Mouse (Mus musculus) spleen, postnatal 14 days (tissue): ENCODE data around the gene Syt17.

Experiments used
- DNase-seq, 2 experiments: peaks; one replicate each; pipeline ENCODE4 v3.0.0; 2021 to 2022; ENCODE audit warnings: low spot score in 2 of 2

Gene Syt17

DNA sequence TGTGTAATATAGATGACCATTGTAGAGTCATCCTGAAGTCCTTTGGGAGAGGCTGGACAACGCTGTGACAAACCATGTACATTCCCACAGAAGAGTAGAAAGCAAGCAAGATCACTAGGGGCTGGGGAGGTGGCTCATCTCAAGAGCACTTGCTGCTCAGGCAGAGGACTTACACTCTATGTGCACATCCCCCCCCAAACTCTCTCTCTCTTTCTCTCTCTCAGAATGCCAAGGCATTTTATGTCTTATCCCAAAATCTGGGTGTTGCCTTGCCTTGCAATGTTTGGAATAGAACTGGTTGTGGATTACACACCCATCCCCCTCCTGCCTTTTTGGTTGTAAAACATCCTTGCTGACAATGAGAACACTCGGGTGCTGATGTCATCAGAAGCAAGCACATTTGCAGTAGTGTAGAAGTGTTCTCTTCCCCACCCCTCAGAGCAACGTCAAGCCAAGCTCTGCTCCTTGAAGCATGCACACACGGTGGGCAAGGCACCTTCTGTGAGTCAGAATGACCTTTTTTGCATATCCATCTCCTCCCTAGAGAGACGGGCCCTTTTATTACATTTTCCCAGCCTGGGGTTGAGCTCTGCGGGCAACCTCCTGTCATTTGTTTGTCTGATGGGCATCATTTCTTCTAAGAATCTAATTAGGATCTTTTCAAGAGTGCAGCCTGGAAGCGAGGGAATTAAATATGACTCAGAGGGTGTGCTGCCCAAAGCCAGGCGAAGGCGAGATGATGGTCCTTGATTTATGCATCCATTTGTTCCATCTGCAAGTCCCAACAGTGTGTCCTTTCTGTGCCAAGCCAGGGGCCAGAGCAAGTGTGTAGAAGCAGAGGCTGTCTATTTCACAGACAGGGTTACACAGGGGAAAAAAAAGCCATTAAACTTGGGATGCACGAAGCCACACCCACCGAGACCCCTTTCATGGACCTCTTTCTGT is 15.1 kb upstream of the Syt17 start:
- DNase-seq = no peak

DNA sequence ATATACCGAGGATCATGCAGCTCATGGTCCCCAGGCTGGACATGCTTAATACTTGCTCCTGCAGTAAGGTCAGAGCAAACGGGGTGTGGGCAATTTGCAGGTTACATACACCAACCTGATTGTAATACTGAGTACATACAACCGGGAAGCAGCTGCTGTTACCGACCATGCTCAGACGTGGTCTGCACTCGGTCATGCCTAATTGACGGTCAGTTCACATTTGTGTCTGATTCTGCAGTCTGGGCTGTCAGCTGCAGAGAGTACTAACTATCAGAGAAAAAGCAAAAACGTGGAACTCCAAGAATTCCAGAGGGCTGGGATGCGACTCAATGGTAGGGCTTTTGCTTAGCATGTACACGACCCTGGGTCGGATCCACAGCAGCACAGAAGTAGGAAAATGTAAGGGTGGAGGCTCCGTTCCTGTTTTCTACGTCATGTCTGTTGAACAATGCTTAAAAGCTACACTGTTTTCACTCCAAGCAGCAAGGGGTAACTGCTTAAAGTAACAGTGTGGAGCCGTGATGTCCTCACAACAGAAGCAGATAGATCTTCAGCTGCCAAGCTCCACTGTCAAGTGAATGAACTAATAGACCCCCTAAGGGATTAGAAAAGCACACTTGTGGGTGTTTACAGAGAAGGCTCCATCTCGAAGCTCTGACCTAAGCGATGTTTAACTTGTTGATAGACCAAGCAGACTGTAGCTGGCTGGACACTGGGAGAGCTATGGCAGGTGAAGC is 13.5 kb upstream of the Syt17 start:
- DNase-seq = no peak

DNA sequence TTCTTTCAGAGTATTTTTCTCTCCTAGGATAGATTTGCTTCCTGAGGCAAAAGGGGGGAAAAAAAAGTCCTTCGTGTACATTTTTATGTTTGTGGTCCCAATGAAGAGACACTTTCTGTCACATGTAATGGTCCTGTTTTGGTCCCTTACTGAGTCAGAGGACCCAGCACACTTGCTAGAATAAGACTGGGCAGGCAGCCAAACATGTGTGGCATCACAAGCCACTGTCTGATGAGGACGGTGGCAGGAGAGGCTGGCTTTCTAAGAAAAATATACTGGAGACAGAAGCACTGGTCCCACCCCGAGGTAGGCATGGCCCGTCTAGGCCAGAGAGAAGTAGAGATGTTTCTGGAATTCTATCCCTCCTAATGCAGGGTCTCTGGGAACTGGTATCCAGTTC is 5.7 kb upstream of the Syt17 start:
- DNase-seq = no peak

DNA sequence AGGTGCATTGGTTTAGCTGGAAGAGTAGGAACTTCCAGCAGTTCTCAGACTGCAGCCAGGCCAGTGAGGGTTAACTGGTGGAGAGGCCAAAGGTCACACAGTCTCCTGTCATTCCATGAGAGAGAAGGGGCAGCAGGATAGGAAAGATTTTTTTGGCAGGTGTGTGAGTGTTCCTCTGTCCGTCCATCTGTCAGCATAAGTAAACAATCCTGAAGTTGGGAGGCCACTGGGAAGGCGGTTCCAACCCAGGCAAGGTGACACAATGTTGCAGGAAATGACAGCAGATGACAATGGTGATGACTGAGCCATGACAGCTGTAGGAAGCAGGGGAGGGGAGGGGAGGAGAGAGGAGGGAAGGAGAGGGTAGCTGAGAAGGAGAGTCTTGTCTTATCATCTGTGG is 4.9 kb upstream of the Syt17 start:
- no peak for DNase-seq

DNA sequence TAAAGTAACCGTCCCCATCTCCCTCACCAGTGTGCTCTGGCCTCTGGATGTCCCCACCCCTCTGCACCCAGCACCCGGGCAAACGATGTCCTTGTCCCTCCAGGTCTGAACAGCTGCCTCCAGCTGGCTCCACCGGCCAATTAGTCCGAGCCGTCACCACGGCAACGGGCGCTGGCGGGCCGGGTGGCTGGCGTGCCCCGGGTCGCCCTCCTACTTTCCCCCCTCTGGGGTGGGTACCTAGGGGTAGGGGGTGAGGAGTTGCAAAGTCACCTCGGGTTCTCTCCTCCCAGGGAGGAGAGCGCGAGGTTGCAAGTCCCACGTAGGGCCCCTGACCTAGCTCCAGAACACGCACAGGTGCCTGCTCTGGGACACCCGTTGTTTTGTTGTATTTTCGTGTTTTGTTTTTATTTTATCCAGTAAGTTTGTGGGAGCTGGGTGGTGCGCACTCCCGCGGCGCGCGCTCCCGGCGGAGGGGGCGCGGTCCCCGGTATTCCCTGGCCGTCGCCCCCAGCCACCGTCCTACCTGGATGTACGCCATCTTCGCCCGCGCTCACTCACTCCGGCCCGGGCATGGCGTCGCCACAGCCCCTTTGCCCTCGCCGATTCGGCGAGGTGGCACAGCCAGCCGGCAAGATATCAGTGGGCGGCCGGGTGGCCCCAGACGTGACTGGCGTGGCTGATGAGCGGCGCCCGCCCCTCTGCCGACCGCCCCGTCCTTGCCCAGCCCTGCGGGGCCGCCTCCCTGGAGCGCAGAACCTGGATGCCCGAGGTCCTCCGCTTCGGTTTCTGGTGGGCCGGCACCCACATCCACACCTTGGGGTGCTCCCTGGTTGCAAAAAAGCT is 510 bp downstream of the Syt17 start:
- DNase-seq = no peak

DNA sequence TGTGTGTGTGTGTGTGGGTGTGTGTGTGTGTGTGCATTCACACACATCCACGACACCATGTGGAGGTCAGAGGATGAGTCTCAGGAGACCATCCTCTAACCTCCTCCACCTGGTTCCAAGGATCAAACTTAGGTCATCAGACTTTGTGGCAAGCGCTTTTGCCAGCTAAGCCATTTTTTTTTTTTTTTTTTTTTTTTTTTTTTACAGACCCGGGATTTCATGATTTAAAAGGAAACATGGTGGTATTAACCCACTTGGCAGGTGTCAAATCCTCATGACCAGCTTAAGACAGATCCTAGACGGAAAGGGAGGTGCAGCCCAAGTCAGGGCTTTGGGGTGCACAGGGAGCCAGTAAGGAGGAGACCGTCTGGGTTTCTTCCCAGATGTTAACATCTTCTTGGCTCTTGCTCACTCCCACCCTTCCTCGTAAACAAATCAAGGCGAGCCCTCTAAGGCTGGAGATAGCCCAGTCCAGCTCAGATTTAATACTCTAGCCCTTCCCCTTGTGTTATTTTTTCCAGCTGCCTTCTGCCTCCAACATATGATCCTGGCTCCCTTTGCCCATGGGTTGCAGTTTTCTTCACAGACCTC is 4.0 kb downstream of the Syt17 start:
- DNase-seq = no peak

DNA sequence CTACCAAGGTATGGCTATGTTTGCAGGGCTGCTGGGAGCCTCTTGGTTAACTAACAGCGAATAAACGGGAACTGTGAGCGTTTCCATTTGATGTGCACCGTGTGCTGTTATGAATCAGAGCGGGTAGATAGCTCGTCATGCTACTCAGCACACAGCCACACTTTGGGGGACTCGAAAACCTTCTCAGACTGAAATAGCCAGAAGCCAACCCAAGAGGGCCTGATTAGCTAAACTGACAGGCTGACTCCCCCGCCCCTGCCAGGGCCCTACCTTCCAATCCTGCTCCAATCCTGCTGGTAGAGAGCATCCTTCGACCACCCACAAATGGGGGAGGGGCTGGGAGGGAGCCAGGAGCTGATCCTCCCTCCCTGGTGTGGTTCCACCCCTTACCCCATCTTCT is 4.7 kb downstream of the Syt17 start:
- DNase-seq = no peak

DNA sequence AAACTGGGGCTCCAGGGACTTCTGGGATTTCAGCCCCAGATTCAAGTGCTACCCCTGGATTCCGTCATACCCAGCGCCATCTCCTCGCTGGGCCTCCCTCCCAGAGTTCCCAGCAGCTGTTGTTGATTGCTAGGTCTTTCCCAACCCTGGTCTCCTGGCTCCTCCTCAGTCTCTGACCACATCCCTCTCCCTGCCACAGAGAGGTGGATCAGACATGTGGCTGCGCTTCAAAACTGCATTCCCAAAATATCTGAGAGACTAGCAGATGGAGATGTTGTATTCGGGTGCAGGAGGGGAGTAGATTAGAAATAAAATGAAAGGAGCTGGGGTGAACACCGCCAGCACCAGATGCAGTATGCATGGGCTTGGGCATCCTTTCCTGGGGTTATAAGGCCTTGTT is 6.5 kb downstream of the Syt17 start:
- no peak for DNase-seq

DNA sequence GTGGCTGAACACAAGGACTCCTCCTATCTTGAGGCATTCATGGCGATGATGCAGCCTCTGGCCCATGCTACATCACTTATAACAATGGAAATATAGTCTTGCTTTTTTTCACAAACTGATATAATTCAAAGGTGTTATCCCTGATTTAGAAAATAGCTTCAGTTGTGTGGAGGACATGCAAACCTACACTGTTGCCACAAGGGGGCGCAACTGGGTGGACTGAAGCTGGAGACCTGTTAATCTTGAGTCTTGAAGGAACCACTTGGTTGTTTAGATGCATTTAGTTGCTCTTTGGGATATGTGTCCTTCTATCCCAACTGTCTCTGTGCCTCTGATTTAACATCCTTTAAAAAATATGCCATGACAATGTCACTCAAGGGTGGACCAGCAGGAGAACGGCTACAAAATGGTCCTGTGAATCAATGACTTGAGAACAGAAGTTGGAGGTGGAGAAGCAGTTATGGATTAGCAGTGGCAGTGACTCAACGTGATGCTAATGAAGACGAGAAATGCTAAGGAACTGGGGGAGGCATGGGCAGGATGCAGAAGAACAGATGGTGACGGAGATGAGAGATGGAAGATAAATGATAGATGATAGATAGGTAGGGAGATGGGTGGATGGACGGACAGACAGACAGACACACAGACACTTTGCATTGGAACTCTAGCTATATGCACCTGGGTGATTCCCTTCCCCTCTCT is 10.8 kb downstream of the Syt17 start:
- DNase-seq = no peak

DNA sequence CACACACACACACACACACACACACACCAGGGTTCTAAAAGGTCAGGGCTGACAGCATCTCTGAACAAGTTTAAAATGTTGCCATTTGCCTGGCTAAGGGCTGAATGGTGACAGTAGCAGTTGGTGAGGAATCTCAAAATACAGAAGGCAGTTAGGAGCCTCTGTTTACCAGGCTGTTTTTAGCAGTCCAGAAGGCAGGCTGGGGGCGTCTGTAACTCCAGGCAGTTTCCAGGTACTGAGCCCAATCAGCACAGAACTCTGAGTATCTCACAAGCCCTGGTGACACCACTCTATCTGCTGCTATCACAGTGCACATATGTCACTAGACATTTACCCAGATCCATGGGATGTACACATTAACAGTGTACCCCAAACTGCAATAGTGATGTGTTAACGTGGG is 19.1 kb downstream of the Syt17 start:
- no peak for DNase-seq

DNA sequence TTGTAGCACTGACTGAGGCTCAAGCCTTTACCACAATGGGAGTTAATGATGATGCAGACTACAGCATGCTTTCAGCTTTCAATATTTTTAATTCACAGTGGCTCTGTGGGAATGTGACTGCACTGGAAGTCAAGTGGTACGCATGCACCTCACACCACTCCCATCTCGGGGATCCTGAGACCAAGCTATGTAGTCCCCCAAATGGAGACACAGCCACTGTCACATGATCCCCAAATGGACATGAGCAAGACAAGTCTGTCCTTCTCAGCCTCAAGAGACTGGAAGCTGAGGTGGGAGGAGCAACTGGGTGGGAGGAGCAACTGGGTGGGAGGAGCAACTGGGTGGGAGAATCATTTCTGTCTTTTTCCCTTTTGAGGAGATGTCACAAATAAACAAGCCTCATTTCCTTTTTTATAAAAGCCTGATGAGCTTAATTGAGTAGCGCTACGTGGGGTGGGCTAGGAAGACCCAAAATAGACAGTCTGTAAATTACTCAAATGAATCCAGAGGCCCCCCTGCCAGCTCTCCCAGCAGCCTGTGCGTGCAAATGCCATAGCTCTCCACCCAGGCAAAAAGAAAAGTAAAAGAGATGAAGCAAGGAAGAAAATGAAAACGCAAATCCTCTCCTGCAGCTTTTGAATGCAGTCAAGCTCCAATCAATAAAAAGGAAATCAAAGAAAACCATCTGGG is 28.4 kb downstream of the Syt17 start:
- no peak for DNase-seq

DNA sequence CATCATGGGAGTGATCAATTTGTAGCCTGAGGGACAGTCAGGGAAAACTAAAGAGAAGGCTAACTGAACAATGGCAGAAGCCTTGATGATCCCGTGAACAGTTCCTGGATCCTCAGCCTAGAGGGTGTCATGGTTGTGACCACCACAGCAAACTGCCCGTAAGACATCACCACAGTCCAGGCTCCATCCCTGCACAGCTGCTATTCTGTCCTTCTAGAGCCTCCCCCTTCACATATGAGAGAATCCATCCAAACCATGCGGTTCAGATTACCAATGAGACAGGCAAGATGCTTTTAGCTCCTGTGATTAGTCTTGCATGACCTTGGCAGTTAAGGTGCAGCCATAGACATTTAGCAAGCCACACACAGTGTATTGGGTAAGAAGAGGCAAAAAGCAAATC is 33.8 kb downstream of the Syt17 start:
- DNase-seq = no peak

DNA sequence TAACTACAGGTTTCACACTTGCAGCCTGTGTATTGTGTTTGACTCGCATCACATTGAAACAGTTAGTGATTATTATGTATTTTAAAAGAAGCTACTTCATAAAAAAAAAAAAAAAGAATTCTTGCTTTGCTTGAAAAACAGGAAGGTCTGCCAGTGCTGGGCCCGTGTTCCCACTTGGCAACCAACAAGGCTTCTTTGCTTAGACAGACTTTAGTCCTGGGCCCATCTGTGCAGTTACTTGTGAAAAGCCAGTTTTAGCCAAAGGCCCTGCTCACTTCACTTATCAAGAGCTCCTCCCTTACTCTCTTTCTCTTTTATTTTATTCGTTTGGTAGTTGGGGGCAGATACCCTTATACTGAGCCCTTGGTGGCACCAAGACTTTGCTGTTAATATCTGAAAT is 36.1 kb downstream of the Syt17 start:
- no peak for DNase-seq

DNA sequence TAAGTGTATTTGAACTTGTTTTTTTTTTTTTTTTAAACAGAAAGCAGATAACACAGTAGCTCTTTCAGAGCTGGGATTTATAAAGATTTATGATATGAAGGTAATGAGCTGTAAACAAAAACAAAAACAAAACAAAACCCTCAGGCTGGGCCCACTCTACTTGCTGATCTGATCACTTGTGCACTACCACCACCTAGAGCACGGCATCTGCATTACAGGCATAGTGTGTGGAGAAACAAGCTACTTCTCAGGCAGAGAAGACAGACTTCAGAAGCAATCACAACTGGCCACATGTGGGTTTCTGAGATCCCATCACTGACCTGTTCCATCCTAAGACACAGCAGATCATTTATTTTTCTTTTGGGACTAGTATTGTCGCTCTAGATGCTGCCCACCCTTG is 38.6 kb downstream of the Syt17 start:
- DNase-seq = no peak

DNA sequence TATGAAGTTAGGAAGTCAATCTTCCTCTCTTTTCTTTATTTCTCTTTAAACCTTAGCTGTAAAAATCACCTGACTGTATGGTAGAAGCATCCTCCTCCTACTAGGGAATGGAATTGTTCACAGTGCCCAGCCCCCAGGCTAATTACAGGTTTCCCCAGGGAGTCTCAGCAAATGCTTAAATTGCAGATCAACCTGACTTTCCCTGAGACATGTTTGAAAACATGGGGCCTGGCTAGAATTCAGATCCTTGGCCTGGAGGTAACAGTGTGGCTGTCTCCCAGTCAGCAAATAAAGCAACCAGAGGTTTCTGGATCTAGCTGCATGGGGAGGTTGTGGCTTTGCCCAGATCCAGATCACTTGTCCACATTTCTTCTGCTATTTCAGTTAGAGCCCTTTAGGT is 42.8 kb downstream of the Syt17 start:
- no peak for DNase-seq

DNA sequence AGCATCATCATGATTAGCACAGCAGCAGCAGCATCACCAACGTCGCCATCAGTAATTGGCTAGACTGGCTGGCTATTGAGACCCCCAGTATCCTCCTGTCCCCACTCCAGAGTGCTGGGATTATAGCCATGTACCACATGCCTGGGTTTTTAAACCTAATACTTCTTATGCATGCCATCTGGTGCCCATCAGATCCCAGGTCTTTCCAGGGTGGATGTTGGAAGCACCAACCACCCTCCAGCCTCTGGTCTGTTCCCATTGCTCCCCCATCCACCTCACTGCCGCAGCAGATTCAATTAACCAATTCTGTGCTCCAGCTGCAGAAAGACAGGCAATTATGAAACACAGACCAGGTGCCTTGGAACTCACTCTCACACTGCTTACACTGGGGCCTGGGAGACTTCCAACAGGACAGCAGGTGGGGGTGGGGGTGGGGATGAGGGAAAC is 45.4 kb downstream of the Syt17 start:
- DNase-seq = no peak

DNA sequence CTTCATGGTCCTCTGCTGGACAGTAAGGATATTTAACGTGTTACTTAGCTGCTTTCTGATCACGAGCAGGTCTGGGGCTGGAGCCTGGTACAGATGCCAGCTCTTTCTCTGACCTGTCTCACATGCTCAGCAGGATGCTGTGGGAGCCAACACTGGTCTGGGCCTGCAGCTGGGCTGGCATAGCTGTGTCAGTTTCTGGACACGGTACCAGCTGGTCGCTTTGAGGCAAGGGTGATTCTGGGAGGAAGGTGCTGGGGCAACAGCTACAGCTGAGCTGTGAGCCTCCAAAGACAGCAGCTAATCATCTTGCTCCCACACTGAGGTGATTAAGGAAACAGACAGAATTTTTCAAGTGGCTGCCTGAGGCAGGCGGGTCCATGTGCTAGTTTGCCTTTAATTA is 46.1 kb downstream of the Syt17 start:
- DNase-seq = no peak

DNA sequence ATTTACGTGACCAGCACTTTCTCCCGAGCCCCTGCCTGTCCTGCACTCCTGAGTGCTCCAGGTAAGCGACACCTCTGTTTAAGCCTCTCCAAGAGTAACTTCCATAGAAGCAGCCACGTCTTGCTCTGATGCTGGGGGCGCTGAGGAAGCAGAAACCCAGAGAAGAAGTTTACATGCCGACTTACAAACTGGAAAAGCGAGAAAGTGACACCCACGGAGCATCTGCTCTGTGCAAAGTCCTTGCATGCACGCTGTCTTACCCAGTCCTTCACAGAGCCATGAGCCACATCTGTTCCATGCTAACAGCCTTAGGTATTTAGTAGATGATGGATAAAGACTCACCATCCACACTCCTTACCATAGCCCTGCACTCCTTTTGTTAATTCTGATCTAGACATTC is 48.3 kb downstream of the Syt17 start:
- no peak for DNase-seq

DNA sequence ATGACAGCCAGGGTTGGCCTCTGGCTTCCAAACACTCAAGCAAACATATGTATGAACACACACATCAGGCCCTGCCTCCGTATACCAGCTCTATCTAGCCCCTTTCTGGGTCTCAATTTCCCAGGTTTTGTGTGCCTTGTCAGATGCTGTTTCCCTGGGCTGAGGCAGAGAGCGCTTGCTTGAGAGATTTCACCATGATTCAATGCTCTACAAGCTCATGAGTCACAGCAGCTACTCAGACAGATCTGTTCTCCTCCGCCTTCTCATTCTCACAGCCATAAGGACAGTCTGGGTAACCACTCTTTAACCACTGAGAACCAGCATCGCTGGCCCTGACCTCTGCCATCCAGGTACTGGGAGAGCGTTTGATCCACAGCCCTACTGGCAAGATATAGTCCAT is 57.3 kb downstream of the Syt17 start:
- DNase-seq = no peak

DNA sequence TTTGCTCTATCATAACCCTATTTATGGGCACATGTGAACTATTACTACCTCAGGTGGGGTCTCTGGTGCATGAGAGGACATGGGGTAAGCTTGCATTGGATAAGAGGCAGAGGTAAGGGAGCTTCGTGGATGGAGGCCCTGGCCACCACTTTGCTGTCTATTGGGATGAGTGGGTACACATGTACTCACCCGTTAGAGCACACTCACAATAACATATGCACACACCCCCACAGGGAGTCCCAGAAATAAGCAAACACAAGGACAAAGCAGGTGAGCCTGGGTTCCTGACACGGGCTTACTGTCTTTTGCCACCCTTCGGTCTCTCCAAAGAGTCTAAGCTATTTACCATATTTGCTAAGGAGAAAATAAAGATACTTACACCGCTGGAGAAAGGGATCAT is 67.0 kb downstream of the Syt17 start:
- no peak for DNase-seq

DNA sequence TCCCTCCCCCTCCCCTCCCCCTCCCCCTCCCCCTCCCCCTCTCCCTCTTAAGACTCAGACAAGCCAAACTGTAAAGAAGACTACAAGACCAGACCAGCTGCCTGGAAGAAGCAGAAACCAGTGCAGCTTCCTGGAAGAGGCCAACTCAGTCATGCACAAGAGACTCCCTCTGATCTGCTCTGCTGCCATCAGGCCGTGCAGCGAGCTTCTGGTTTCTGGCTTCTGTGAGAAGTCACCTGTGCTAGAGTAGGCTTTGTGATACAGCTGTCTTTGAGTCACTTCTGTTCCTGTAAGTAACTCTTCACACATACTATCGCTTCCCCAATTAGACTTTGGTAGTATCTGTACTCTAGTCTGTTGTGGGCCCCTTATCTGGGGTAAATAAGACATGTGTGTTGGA is 68.0 kb downstream of the Syt17 start:
- DNase-seq = no peak
